Mouse (Mus musculus): ENCODE measurements around the gene Dglucy.

Gene Dglucy

GRCm38 (mm10) chr12:100841211-100841792, 62.4 kb downstream of the Dglucy start:
- DNase-seq (ENCODE audit: extremely low spot score, low spot score): peak; percentile 85

GRCm38 (mm10) chr12:100843171-100843570, 64.3 kb downstream of the Dglucy start:
- no peak for DNase-seq (ENCODE audit: extremely low spot score, low spot score)

- no peak for DNase-seq (ENCODE audit: extremely low spot score, low spot score)
Measured at GRCm38 (mm10) chr12:100844546-100844945, 65.7 kb downstream of the Dglucy start.

- no peak for DNase-seq (ENCODE audit: extremely low spot score, low spot score)
Measured at GRCm38 (mm10) chr12:100845829-100846228, 67.0 kb downstream of the Dglucy start.

GRCm38 (mm10) chr12:100846566-100846965, 67.7 kb downstream of the Dglucy start:
- no peak for DNase-seq (ENCODE audit: extremely low spot score, low spot score)

GRCm38 (mm10) chr12:100847437-100848080, 68.7 kb downstream of the Dglucy start:
- DNase-seq (ENCODE audit: extremely low spot score, low spot score): no peak

GRCm38 (mm10) chr12:100849421-100850138, 70.7 kb downstream of the Dglucy start:
- peak; percentile 45 for DNase-seq (ENCODE audit: extremely low spot score, low spot score)

- DNase-seq (ENCODE audit: extremely low spot score, low spot score): no peak
Measured at GRCm38 (mm10) chr12:100852370-100852769, 73.5 kb downstream of the Dglucy start.

GRCm38 (mm10) chr12:100856337-100856736, 77.5 kb downstream of the Dglucy start:
- DNase-seq (ENCODE audit: extremely low spot score, low spot score): no peak

- DNase-seq (ENCODE audit: extremely low spot score, low spot score): no peak
Measured at GRCm38 (mm10) chr12:100857791-100858190, 78.9 kb downstream of the Dglucy start.

GRCm38 (mm10) chr12:100862272-100862671, 83.4 kb downstream of the Dglucy start:
- DNase-seq (ENCODE audit: extremely low spot score, low spot score): no peak

- no peak for DNase-seq (ENCODE audit: extremely low spot score, low spot score)
Measured at GRCm38 (mm10) chr12:100862856-100863446, 84.1 kb downstream of the Dglucy start.

GRCm38 (mm10) chr12:100865072-100865471, 86.2 kb downstream of the Dglucy start:
- no peak for DNase-seq (ENCODE audit: extremely low spot score, low spot score)

- no peak for DNase-seq (ENCODE audit: extremely low spot score, low spot score)
Measured at GRCm38 (mm10) chr12:100865509-100866078, 86.7 kb downstream of the Dglucy start.

- DNase-seq (ENCODE audit: extremely low spot score, low spot score): no peak
Measured at GRCm38 (mm10) chr12:100867097-100867496, 88.2 kb downstream of the Dglucy start.

GRCm38 (mm10) chr12:100868049-100868622, 89.3 kb downstream of the Dglucy start:
- no peak for DNase-seq (ENCODE audit: extremely low spot score, low spot score)

GRCm38 (mm10) chr12:100871234-100871633, 92.4 kb downstream of the Dglucy start:
- DNase-seq (ENCODE audit: extremely low spot score, low spot score): no peak

- DNase-seq (ENCODE audit: extremely low spot score, low spot score): no peak
Measured at GRCm38 (mm10) chr12:100871841-100872240, 93.0 kb downstream of the Dglucy start.

- no peak for DNase-seq (ENCODE audit: extremely low spot score, low spot score)
Measured at GRCm38 (mm10) chr12:100873612-100874011, 94.8 kb downstream of the Dglucy start.

GRCm38 (mm10) chr12:100875553-100875952, 96.7 kb downstream of the Dglucy start:
- DNase-seq (ENCODE audit: extremely low spot score, low spot score): no peak

- DNase-seq (ENCODE audit: extremely low spot score, low spot score): no peak
Measured at GRCm38 (mm10) chr12:100875960-100876359, 97.1 kb downstream of the Dglucy start.
